Mouse (Mus musculus) thymus, adult 2 months (tissue): ENCODE data around the gene Ccdc144b.

Experiments used
- CTCF ChIP-seq: fragments of 200-500 bp; IDR thresholded peaks from 2 replicates; pipeline ENCODE4 v1.5.1; 2012; ENCODE audit warnings: mild to moderate bottlenecking, control low read depth, low read length, moderate library complexity, borderline replicate concordance; ENCODE audit not compliant: control insufficient read depth, poor library complexity, insufficient read depth; ENCODE audit errors: extremely low read depth
- POLR2A ChIP-seq: fragments of 200-500 bp; IDR thresholded peaks from 2 replicates; pipeline ENCODE4 v1.6.1; 2012; ENCODE audit warnings: mild to moderate bottlenecking, low read length, control low read depth, moderate library complexity; ENCODE audit not compliant: control insufficient read depth, poor library complexity, insufficient read depth; ENCODE audit errors: extremely low read depth

DNA sequence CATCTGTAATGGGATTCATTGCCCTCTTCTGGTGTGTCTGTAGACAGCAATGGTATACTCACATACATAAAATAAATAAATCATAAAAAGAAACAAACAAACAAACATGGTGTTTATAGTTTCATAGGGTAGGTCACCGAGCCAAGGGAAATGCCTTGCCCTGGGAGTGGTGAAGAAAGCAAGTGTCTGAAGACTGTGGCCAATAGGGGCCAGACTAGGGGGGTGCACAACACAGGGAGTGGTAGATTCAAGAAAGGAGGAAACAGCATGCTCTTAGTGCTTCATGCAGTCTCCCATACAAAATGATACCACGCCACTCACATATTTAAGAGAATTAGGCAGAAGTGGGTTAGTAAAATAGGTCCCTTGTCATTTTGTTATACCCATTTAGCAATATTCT, 11.8 kb upstream of the Ccdc144b start:
- no peak for TF ChIP-seq CTCF
- no peak for TF ChIP-seq POLR2A
